Mouse (Mus musculus): Measurements from ENCODE around the gene Gm38431. TPM values are rescaled to one million over a fixed set of nuclear protein-coding genes. Genes with fewer than 3 reads are reported as not detected.
A peak's percentile ranks its signal among the peaks of the same experiment; 100 is the strongest.

The Gm38431 gene
- 0.95 and 1.6 TPM in 2 replicates for polyA plus RNA-seq (2014; fragmentation: Nextera tagmentation; extraction: Ambion mirVana)

GRCm38 (mm10) chr9:21091707-21092320, at the start of gene Gm38431, which contains the start of gene Raver1:
Gm38431 (minus strand) TSS chr9:21091997.
Raver1 (minus strand) TSS chr9:21092008.
- H3K4me2 ChIP-seq (replicated peaks): peak within 1 kb of the TSS; percentile 86
- ATAC-seq (ENCODE audit: low FRiP score) (peak; percentile 99), DNase-seq (ENCODE audit: low spot score) (peak; percentile 95)
- under 1% methylated on average over 54 of the region's 54 CpGs for WGBS
- H3K9me3 ChIP-seq (ENCODE audit: control insufficient read depth, low read length): no peaks in the 10 kb centered on the region
- H3K4me1 ChIP-seq (replicated peaks; ENCODE audit: control insufficient read depth, insufficient read depth, low read length): peaks cover 18% of the 10 kb centered on the region
- peak within 1 kb of the TSS; percentile 75 for H3K9ac ChIP-seq
- no peaks in the 10 kb centered on the region for H3K27me3 ChIP-seq (ENCODE audit: control insufficient read depth, insufficient read depth, low read length)
- H3K4me3 ChIP-seq (replicated peaks; ENCODE audit: low read length): peak within 1 kb of the TSS; percentile 68
- peaks cover 29% of the 10 kb centered on the region for H3K36me3 ChIP-seq (replicated peaks; ENCODE audit: control insufficient read depth, insufficient read depth)
- peak within 1 kb of the TSS; percentile 91 for H3K27ac ChIP-seq

- Histone ChIP-seq H3K4me3 (replicated peaks; ENCODE audit: low read length) (no peak overlapping the region), H3K4me1 (replicated peaks; ENCODE audit: control insufficient read depth, insufficient read depth, low read length) (no peaks in the 10 kb centered on the region), H3K27ac (no peak overlapping the region), H3K9me3 (ENCODE audit: control insufficient read depth, low read length) (no peaks in the 10 kb centered on the region), H3K4me2 (replicated peaks) (no peak overlapping the region), H3K27me3 (ENCODE audit: control insufficient read depth, insufficient read depth, low read length) (no peaks in the 10 kb centered on the region), H3K36me3 (replicated peaks; ENCODE audit: control insufficient read depth, insufficient read depth) (peaks cover 59% of the 10 kb centered on the region), H3K9ac (no peak overlapping the region)
- DNase-seq (ENCODE audit: low spot score) (no peak), ATAC-seq (ENCODE audit: low FRiP score) (no peak)
- 91% methylated on average over 4 of the region's 4 CpGs for WGBS
Observed at GRCm38 (mm10) chr9:21138386-21138785, 46.6 kb upstream of the Gm38431 start.

GRCm38 (mm10) chr9:21137229-21137628, 45.4 kb upstream of the Gm38431 start:
- Histone ChIP-seq H3K4me2 (replicated peaks) (no peak overlapping the region), H3K9me3 (ENCODE audit: control insufficient read depth, low read length) (no peaks in the 10 kb centered on the region), H3K27ac (no peak overlapping the region), H3K27me3 (ENCODE audit: control insufficient read depth, insufficient read depth, low read length) (no peaks in the 10 kb centered on the region), H3K4me3 (replicated peaks; ENCODE audit: low read length) (no peak overlapping the region), H3K4me1 (replicated peaks; ENCODE audit: control insufficient read depth, insufficient read depth, low read length) (no peaks in the 10 kb centered on the region), H3K9ac (no peak overlapping the region), H3K36me3 (replicated peaks; ENCODE audit: control insufficient read depth, insufficient read depth) (peaks cover 48% of the 10 kb centered on the region)
- DNase-seq (ENCODE audit: low spot score): peak; percentile 68
- ATAC-seq (ENCODE audit: low FRiP score): no peak
- 51% methylated on average over 3 of the region's 3 CpGs for WGBS

GRCm38 (mm10) chr9:21136401-21136800, 44.6 kb upstream of the Gm38431 start:
- no peak for DNase-seq (ENCODE audit: low spot score)

GRCm38 (mm10) chr9:21135941-21136381, 44.2 kb upstream of the Gm38431 start:
- Histone ChIP-seq H3K4me2 (replicated peaks) (no peak overlapping the region), H3K9me3 (ENCODE audit: control insufficient read depth, low read length) (no peaks in the 10 kb centered on the region), H3K4me3 (replicated peaks; ENCODE audit: low read length) (no peak overlapping the region), H3K36me3 (replicated peaks; ENCODE audit: control insufficient read depth, insufficient read depth) (peaks cover 35% of the 10 kb centered on the region), H3K27ac (no peak overlapping the region), H3K9ac (no peak overlapping the region), H3K27me3 (ENCODE audit: control insufficient read depth, insufficient read depth, low read length) (no peaks in the 10 kb centered on the region), H3K4me1 (replicated peaks; ENCODE audit: control insufficient read depth, insufficient read depth, low read length) (no peaks in the 10 kb centered on the region)
- WGBS: 69% methylated on average over 1 of the region's 1 CpGs
- DNase-seq (ENCODE audit: low spot score) (no peak), ATAC-seq (ENCODE audit: low FRiP score) (no peak)

More at GRCm38 (mm10) chr9:21136401-21136800, 44.6 kb upstream of the Gm38431 start:
- ATAC-seq (ENCODE audit: low FRiP score): no peak
- Histone ChIP-seq H3K4me1 (replicated peaks; ENCODE audit: control insufficient read depth, insufficient read depth, low read length) (no peaks in the 10 kb centered on the region), H3K27ac (no peak overlapping the region), H3K36me3 (replicated peaks; ENCODE audit: control insufficient read depth, insufficient read depth) (peaks cover 40% of the 10 kb centered on the region), H3K9ac (no peak overlapping the region), H3K4me2 (replicated peaks) (no peak overlapping the region), H3K27me3 (ENCODE audit: control insufficient read depth, insufficient read depth, low read length) (no peaks in the 10 kb centered on the region), H3K9me3 (ENCODE audit: control insufficient read depth, low read length) (no peaks in the 10 kb centered on the region), H3K4me3 (replicated peaks; ENCODE audit: low read length) (no peak overlapping the region)
- 89% methylated on average over 6 of the region's 6 CpGs for WGBS

GRCm38 (mm10) chr9:21135329-21135890, 43.6 kb upstream of the Gm38431 start:
- H3K9ac ChIP-seq: no peak overlapping the region
- H3K4me3 ChIP-seq (replicated peaks; ENCODE audit: low read length): no peak overlapping the region
- WGBS: 73% methylated on average over 4 of the region's 4 CpGs
- H3K27ac ChIP-seq: no peak overlapping the region
- H3K36me3 ChIP-seq (replicated peaks; ENCODE audit: control insufficient read depth, insufficient read depth): peaks cover 30% of the 10 kb centered on the region
- H3K4me2 ChIP-seq (replicated peaks): no peak overlapping the region
- no peaks in the 10 kb centered on the region for H3K27me3 ChIP-seq (ENCODE audit: control insufficient read depth, insufficient read depth, low read length)
- no peak for DNase-seq (ENCODE audit: low spot score)
- H3K9me3 ChIP-seq (ENCODE audit: control insufficient read depth, low read length): no peaks in the 10 kb centered on the region
- no peak for ATAC-seq (ENCODE audit: low FRiP score)
- H3K4me1 ChIP-seq (replicated peaks; ENCODE audit: control insufficient read depth, insufficient read depth, low read length): peaks cover 3% of the 10 kb centered on the region; the same call in 1 of the 2 replicates

- ATAC-seq (ENCODE audit: low FRiP score) (no peak), DNase-seq (ENCODE audit: low spot score) (no peak)
- peaks cover 23% of the 10 kb centered on the region for H3K36me3 ChIP-seq (replicated peaks; ENCODE audit: control insufficient read depth, insufficient read depth)
- no peaks in the 10 kb centered on the region for H3K9me3 ChIP-seq (ENCODE audit: control insufficient read depth, low read length)
- no peak overlapping the region for H3K4me3 ChIP-seq (replicated peaks; ENCODE audit: low read length)
- WGBS: 76% methylated on average over 9 of the region's 9 CpGs
- H3K9ac ChIP-seq: no peak overlapping the region
- no peak overlapping the region for H3K27ac ChIP-seq
- H3K27me3 ChIP-seq (ENCODE audit: control insufficient read depth, insufficient read depth, low read length): no peaks in the 10 kb centered on the region
- H3K4me1 ChIP-seq (replicated peaks; ENCODE audit: control insufficient read depth, insufficient read depth, low read length): peaks cover 6% of the 10 kb centered on the region; the same call in 1 of the 2 replicates
- H3K4me2 ChIP-seq (replicated peaks): no peak overlapping the region
Observed at GRCm38 (mm10) chr9:21134595-21135328, 43.0 kb upstream of the Gm38431 start.

- ATAC-seq (ENCODE audit: low FRiP score) (no peak), DNase-seq (ENCODE audit: low spot score) (no peak)
- no peak overlapping the region for H3K9ac ChIP-seq
- H3K27ac ChIP-seq: no peak overlapping the region
- no peaks in the 10 kb centered on the region for H3K27me3 ChIP-seq (ENCODE audit: control insufficient read depth, insufficient read depth, low read length)
- WGBS: 84% methylated on average over 9 of the region's 9 CpGs
- peaks cover 10% of the 10 kb centered on the region for H3K36me3 ChIP-seq (replicated peaks; ENCODE audit: control insufficient read depth, insufficient read depth)
- peaks cover 6% of the 10 kb centered on the region; the same call in 1 of the 2 replicates for H3K4me1 ChIP-seq (replicated peaks; ENCODE audit: control insufficient read depth, insufficient read depth, low read length)
- no peak overlapping the region for H3K4me2 ChIP-seq (replicated peaks)
- H3K4me3 ChIP-seq (replicated peaks; ENCODE audit: low read length): no peak overlapping the region
- H3K9me3 ChIP-seq (ENCODE audit: control insufficient read depth, low read length): no peaks in the 10 kb centered on the region
Observed at GRCm38 (mm10) chr9:21133064-21133707, 41.4 kb upstream of the Gm38431 start.

All from hindbrain, embryonic 14.5 days (tissue).